Mouse (Mus musculus) megakaryocyte-erythroid progenitor cell, adult 5-6 weeks (primary cell): Measurements from ENCODE around the gene C1qb. TPM values are rescaled to one million over a fixed set of nuclear protein-coding genes. Genes with fewer than 3 reads are reported as not detected.

ENCODE experiments used
- total RNA-seq, 2 experiments: library from RNA; stranded (forward) in 1 of 2; stranded (reverse) in 1 of 2; fragments of 200-1000, 215-1000 nt in 1 of 2; fragments of >200 nt in 1 of 2; fragmentation: Nextera tagmentation in 1 of 2; gene quantifications; 2 replicates each; pipeline ENCODE4 v1.2.3; 2014 to 2017

Gene C1qb
- total RNA-seq, 2 experiments from 2014 or later: not detected

Other genes starting within 250 kb of the C1qb start
- not detected in 2 replicates for gene Ephb2, start 50.2 kb downstream of the C1qb start, total RNA-seq (2014; fragmentation: Nextera tagmentation)
- 0.56 TPM in 1 of 2 replicates, not detected in the other for gene Ephb2, start 50.2 kb downstream of the C1qb start, total RNA-seq (2017)
- not detected in 2 replicates for gene C1qc, start 6.9 kb upstream of the C1qb start, total RNA-seq (2014; fragmentation: Nextera tagmentation)
- 3.4 TPM in 1 of 2 replicates, not detected in the other for gene C1qc, start 6.9 kb upstream of the C1qb start, total RNA-seq (2017)
- 1.5 TPM in 1 of 2 replicates, not detected in the other for gene C1qa, start 12.6 kb upstream of the C1qb start, total RNA-seq (2014; fragmentation: Nextera tagmentation)
- gene C1qa, start 12.6 kb upstream of the C1qb start, total RNA-seq (2017): not detected in 2 replicates
- gene Epha8, start 70.6 kb upstream of the C1qb start, total RNA-seq (2014; fragmentation: Nextera tagmentation): not detected in 2 replicates
- not detected in 2 replicates for gene Epha8, start 70.6 kb upstream of the C1qb start, total RNA-seq (2017)
- gene Zbtb40, start 162.6 kb upstream of the C1qb start, total RNA-seq (2014; fragmentation: Nextera tagmentation): 10.3 and 10.4 TPM in 2 replicates
- 5.7 and 7.1 TPM in 2 replicates for gene Zbtb40, start 162.6 kb upstream of the C1qb start, total RNA-seq (2017)